Mouse (Mus musculus) layer of hippocampus, adult 8-10 months (tissue): ENCODE results near the gene C130050O18Rik. TPM values are rescaled to one million over a fixed set of nuclear protein-coding genes. Genes with fewer than 3 reads are reported as not detected.
A peak's percentile ranks its signal among the peaks of the same experiment; 100 is the strongest.

Experiments used
- DNase-seq, 2 experiments: peaks; one replicate each; pipeline ENCODE4 v3.0.0; 2022; ENCODE audit warnings: low spot score in 2 of 2
- total RNA-seq, 4 experiments: library from RNA; stranded (reverse); gene quantifications; 2 replicates each; pipeline ENCODE4 v1.2.4; 2022

C130050O18Rik gene
- total RNA-seq, 4 experiments from 2014 or later, result 0.54 to 1.2 (median 0.83) TPM

GRCm38 (mm10) chr5:139397359-139397916 is 7.6 kb upstream of the C130050O18Rik start:
- DNase-seq, result no peak

- peak; percentile 89 to 93 for DNase-seq
Measured at GRCm38 (mm10) chr5:139397959-139398753, 6.9 kb upstream of the C130050O18Rik start.

GRCm38 (mm10) chr5:139398786-139399185 is 6.3 kb upstream of the C130050O18Rik start:
- no peak for DNase-seq

GRCm38 (mm10) chr5:139399991-139400390 is 5.1 kb upstream of the C130050O18Rik start:
- no peak for DNase-seq

DNA sequence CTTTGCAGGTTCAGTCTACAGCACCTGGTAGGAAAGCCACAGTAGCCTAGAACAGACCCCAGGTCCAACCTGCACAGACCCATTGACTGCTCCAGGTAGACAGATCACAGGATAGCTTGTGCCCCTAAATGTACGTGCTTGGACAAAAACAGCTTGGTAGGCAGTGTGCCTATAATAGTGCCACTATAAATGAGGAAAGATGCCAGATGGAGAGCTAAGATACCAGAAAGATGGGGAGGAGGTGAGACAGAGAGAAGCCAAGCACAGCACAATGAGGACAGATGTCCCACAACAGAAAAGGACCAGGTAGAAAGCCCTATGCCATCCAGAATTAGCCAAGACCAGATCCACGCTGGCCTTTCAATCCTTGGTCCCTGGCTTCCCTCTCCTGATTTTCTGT is 3.0 kb upstream of the C130050O18Rik start:
- no peak for DNase-seq

GRCm38 (mm10) chr5:139403692-139404260 is 1.3 kb upstream of the C130050O18Rik start:
- DNase-seq, result no peak

- DNase-seq, result no peak
Measured at GRCm38 (mm10) chr5:139405478-139405877, 398 bp downstream of the C130050O18Rik start.

- DNase-seq, result no peak
Measured at GRCm38 (mm10) chr5:139405953-139406352, 873 bp downstream of the C130050O18Rik start.

DNA sequence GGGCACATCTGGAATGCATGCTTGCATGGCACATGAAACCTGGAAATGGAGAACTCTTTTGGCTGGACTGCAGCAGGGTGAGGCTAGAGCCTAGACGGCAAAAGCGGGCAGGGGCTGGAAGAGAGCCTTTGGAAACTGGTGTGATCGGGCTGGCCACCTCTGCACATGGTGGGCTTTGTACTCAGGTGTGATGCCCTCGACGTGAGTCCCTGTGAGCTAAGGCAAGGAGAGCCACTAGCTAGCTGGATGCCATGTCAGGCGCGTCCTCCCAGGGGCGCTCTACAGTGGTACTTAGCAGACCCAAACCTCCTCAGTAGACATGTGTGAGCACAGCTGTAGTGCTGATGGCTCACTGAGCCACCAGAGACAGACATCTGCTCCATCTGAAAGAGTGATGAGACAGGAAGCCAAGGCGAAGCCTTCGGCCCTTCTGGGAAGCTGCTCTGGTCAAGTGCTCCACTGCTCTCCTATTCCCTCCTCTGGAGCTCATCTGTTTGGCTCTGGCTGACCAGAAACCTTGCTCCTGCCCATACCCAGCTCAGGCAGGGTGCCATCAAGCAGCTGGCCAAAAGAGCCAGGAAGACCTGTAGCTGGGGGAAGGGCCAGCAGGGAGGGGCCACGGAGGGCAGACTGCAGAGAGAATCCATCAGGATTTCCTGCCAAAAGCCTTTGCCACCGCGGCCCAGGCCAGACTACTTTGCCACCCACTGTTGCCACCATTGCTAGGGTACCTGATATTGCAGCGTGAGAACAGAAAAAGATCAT is 2.2 kb downstream of the C130050O18Rik start:
- DNase-seq, result no peak

GRCm38 (mm10) chr5:139408511-139408910 is 3.4 kb downstream of the C130050O18Rik start:
- DNase-seq, result no peak

DNA sequence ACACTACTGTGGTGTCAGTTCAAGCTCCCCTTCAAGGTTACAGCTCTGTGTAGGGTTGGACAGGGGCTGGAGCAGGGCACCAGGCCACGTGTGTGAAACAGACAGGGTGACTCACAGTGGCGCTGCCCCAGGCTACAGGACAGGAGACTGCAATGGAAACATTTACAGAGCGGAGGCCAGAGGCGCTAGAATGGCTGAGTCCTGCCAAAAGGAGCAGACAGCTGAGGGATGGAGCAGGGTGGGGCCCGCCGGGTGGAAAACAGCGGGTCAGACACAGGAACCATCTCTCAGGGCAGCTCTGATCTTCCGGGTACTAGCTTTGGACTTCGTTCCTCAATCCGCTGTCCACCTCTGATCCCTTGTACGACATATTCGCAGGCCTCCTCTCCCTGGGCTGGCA is 4.3 kb downstream of the C130050O18Rik start:
- no peak for DNase-seq

DNA sequence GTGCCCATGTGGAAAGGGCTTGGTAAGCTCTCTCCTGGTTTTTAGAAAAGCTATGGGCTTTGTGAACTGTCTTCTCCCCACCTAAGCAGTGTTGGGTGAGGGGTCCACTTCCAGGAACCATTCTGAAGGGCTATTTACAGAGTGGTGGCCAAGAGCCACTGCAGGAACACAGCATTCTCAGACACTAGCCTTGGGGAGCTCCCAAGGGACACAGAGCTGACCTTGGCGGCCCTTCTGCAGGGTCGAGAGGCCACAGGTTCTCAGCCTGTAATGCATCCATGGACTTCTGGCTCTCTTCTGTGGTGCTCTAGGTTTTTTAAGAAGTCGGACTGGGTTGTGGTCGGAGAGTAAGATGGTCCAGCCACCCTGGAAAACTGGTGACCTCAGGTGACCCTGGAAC is 5.0 kb downstream of the C130050O18Rik start:
- no peak for DNase-seq

- no peak for DNase-seq
Measured at GRCm38 (mm10) chr5:139411117-139411516, 6.0 kb downstream of the C130050O18Rik start.

- no peak for DNase-seq
Measured at GRCm38 (mm10) chr5:139411665-139412314, 6.7 kb downstream of the C130050O18Rik start.

DNA sequence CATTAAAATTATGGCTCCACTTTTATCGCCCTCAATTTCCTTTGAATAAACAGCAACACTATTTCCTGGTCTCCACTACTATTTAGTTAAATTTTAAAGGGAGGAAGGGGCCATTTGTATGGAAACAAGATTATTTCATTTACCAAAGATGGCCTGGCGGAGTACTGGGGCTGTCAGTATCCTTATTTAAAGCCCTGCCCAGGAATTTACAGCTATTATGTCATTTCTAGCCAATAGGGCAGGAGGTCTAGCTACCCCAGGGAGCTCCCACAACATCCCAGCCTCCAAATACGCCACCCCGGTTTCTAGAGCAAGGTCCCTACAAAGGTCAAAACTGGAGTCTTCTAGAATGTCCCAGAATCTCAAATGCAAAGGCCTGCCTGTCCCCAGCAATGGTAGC is 8.5 kb downstream of the C130050O18Rik start:
- DNase-seq, result no peak

DNA sequence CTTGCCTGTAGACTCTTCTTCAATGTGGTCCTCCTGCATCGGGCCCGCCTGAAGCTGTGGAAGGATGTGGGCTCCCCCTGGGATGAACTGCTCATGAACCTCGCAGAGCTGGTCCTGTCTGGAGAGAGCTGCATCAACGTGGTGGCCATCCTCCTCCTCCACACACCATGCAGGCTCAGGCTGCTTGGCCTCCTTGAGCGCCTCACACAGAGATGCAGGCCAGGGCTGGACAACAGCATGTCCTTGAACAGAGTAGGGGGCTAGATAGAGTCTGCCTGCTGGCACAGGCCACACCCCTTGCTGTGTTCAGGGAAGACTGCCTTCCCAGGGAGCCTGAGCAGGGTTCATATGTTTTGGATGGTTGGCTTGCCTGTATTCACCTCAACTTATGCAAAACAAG is 9.9 kb downstream of the C130050O18Rik start:
- no peak for DNase-seq

DNA sequence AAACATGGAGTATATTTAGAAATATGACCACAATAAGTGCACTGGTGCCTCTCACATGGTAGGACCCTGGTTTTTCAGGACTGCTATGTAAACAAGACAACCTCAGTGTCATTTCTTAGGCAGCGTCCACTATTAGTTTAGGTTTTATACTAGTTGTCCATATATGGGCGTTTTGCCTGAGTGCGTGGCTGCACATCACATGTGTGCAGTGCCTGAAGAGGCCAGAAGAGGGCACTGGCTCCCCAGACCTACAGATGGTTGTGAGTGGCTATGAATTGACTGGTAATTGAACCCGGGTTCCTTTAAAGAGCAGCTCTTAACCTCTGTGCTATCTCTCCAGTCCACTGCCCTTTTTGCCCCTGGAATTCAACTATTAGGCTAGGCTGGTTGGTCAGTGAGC is 11.9 kb downstream of the C130050O18Rik start:
- DNase-seq, result no peak

DNA sequence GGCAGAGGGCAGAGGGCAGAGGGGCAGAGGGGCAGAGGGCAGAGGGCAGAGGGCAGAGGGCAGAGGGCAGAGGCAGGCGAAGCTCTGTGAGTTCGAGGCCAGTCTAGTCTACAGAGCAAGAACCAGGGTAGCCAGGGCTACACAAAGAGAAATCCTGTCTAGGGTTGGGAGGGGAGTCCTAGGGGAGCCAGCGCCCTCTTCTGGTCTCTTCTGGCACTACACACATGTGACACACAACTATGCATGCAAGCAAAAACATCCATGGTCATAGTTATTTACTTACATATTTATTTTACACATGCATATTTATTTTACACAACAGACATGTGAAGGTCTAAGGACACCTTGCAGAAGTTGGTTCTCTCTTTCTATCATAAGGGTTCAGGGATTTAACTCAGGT is 12.4 kb downstream of the C130050O18Rik start:
- no peak for DNase-seq

GRCm38 (mm10) chr5:139418110-139418509 is 13.0 kb downstream of the C130050O18Rik start:
- DNase-seq, result no peak

DNA sequence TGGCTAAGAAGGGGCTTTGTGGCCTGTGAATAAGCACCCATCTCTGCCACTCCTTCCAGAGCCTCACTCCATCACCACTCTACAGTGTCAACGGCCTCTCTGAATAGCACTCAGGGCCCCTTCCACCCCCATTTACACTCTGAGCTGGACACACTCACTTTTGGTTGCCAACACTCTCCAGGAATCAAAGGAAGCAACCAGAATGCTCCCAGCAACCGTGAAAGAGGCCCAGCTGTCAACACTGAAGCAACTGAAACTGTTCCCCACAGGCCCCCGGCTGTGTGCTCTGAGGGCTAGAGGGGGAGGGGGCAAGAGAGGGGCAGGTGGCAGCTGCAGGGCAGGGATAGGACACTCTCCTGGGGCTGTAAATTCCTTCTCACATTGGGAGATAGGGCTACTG is 13.6 kb downstream of the C130050O18Rik start:
- no peak for DNase-seq
